Mouse (Mus musculus): ENCODE data around the gene Epx. TPM values are rescaled to one million over a fixed set of nuclear protein-coding genes. Genes with fewer than 3 reads are reported as not detected.

Epx gene
- polyA plus RNA-seq, 1 experiment from 2014 or later, result 0.32 TPM

DNA sequence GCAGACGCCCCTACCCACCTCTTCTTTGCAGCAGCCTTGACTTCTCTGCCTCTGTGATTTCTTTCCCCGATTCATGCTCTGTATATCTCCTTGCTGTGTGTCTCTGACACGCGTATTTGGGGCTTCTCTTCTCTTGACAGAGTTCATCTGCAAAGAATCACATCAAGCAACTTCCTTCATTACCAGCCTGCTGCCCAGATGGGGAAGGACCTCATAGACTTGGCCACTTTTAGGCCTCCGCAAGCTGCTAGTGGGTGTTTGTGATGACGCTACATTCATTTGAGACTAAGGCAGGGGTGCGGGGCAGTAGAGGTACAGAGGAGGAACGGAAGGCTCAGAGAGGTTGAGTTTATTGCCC is 21.8 kb downstream of the Epx start:
- H3K36me3 ChIP-seq (ENCODE audit: control insufficient read depth, insufficient read depth, low read length), result peaks cover 5% of the 10 kb centered on the region; the same call in 1 of the 2 replicates
- H3K27me3 ChIP-seq (ENCODE audit: control insufficient read depth, insufficient read depth, low read length), result no peaks in the 10 kb centered on the region
- peak overlapping the region; percentile 56 for H3K4me3 ChIP-seq (ENCODE audit: low read depth, low read length)
- H3K9me3 ChIP-seq (ENCODE audit: control insufficient read depth, low read depth, low read length), result no peaks in the 10 kb centered on the region
- H3K4me2 ChIP-seq (replicated peaks; ENCODE audit: low read depth, low read length), result peak overlapping the region; percentile 88
- peaks cover 7% of the 10 kb centered on the region; the same call in 1 of the 2 replicates for H3K4me1 ChIP-seq (ENCODE audit: control insufficient read depth, insufficient read depth, low read length)
- peak; percentile 20; the same call in 1 of the 2 replicates for ATAC-seq (ENCODE audit: insufficient number of reproducible peaks, insufficient read depth, low FRiP score, low read depth)
- H3K9ac ChIP-seq (replicated peaks; ENCODE audit: low read depth, low read length), result peak overlapping the region; percentile 46; the same call in 1 of the 2 replicates
- peak overlapping the region; percentile 61; the same call in 1 of the 2 replicates for H3K27ac ChIP-seq (ENCODE audit: low read length)
- WGBS, result 36% methylated on average over 8 of the region's 8 CpGs

DNA sequence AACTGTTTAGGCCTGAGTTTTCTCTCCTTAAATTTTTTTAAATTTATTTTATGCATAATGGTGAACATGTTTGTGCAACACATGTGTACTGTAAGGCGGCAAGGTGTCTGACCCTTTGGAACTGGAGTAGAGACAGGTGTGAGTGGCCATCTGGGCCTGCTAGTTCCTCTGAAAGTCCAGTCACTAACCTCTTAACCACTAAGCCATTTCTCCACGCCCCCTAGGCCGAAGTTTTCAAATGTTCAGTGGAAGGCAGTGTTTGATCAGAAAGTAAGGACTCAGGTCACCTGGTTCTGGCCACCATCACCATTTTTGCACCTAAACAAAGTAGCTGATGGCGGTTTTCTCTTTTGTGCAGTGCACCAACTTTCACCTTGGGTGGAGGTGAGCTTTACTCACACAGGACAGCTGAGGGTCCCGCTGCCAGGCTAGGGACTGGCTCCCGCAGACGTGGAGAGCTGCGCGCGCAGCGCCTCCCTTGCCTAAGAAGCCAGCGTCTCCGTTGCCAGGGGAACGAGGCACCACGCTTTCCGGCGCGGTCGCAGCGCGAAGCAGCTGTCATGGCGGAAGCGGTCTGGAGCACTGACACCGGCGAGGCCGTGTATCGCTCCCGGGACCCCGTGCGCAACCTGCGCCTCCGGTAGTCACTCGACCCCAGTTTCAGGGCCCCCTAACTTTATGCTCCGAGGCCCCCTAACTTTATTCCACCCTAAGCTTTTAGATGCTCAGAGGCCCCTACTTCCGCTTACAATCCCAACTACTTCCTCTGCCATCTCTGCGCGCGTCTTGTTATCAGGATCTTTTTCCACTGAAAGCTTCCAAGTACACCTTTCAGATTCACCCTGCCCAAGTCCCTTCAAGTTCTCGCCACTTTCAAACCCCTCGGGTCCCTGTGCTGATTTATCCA is 22.4 kb downstream of the Epx start, which contains the start of gene Mks1:
Gene Mks1 (plus strand): TSS at position 526 of the 907 bp plus-strand sequence.
- 4% methylated on average over 40 of the region's 40 CpGs for WGBS
- peak within 1 kb of the TSS; percentile 61; the same call in 1 of the 2 replicates for H3K27ac ChIP-seq (ENCODE audit: low read length)

GRCm38 (mm10) chr11:87847884-87848283 is 27.5 kb downstream of the Epx start:
- Histone ChIP-seq H3K4me1 (ENCODE audit: control insufficient read depth, insufficient read depth, low read length) (peaks cover 3% of the 10 kb centered on the region; the same call in 1 of the 2 replicates), H3K9me3 (ENCODE audit: control insufficient read depth, low read depth, low read length) (no peaks in the 10 kb centered on the region), H3K36me3 (ENCODE audit: control insufficient read depth, insufficient read depth, low read length) (no peaks in the 10 kb centered on the region), H3K4me2 (replicated peaks; ENCODE audit: low read depth, low read length) (no peak overlapping the region), H3K27ac (ENCODE audit: low read length) (no peak overlapping the region), H3K4me3 (ENCODE audit: low read depth, low read length) (no peak overlapping the region), H3K27me3 (ENCODE audit: control insufficient read depth, insufficient read depth, low read length) (no peaks in the 10 kb centered on the region), H3K9ac (replicated peaks; ENCODE audit: low read depth, low read length) (no peak overlapping the region)
- 58% methylated on average over 6 of the region's 6 CpGs for WGBS
- no peak for ATAC-seq (ENCODE audit: insufficient number of reproducible peaks, insufficient read depth, low FRiP score, low read depth)

More for the DNA sequence above, 22.4 kb downstream of the Epx start, which contains the start of gene Mks1:
- Histone ChIP-seq H3K27me3 (ENCODE audit: control insufficient read depth, insufficient read depth, low read length) (no peaks in the 10 kb centered on the region), H3K4me2 (replicated peaks; ENCODE audit: low read depth, low read length) (peak within 1 kb of the TSS; percentile 88), H3K4me3 (ENCODE audit: low read depth, low read length) (peak within 1 kb of the TSS; percentile 56), H3K9me3 (ENCODE audit: control insufficient read depth, low read depth, low read length) (no peaks in the 10 kb centered on the region), H3K36me3 (ENCODE audit: control insufficient read depth, insufficient read depth, low read length) (peaks cover 5% of the 10 kb centered on the region; the same call in 1 of the 2 replicates), H3K4me1 (ENCODE audit: control insufficient read depth, insufficient read depth, low read length) (peaks cover 7% of the 10 kb centered on the region; the same call in 1 of the 2 replicates), H3K9ac (replicated peaks; ENCODE audit: low read depth, low read length) (peak within 1 kb of the TSS; percentile 46; the same call in 1 of the 2 replicates)
- peak; percentile 91 for ATAC-seq (ENCODE audit: insufficient number of reproducible peaks, insufficient read depth, low FRiP score, low read depth)

DNA sequence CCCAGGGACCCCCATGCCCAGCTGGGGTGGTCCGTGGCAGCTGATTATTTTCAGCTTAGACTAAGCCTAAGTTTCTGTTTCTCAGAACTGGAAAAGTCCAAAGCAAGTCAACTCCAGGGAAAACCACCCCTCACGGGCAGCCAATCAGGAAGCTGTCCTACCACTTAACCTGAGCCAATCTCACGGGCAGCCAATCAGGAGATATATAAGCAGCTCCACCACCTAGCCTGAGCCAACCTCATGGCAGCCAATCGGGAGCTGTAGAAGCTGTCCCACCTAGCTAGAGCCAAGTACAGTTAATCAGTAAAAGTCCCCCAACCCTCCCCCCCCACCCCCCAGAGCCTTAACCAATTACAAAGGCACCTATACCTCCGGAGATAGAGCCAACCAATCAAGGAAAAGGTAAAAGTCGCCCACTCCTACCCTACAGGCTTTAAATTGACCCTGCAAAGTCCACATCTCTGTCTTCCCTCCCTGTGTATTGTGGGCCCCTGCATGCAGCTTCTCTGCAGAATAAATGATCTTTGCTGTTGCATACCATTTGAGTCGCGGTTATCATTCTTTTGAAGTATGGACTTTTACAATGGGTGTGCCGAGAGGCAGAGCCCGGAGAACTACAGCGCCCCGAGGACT is 28.3 kb downstream of the Epx start:
- Histone ChIP-seq H3K36me3 (ENCODE audit: control insufficient read depth, insufficient read depth, low read length) (no peaks in the 10 kb centered on the region), H3K9ac (replicated peaks; ENCODE audit: low read depth, low read length) (no peak overlapping the region), H3K4me1 (ENCODE audit: control insufficient read depth, insufficient read depth, low read length) (no peaks in the 10 kb centered on the region), H3K4me2 (replicated peaks; ENCODE audit: low read depth, low read length) (no peak overlapping the region), H3K27me3 (ENCODE audit: control insufficient read depth, insufficient read depth, low read length) (no peaks in the 10 kb centered on the region), H3K27ac (ENCODE audit: low read length) (no peak overlapping the region), H3K9me3 (ENCODE audit: control insufficient read depth, low read depth, low read length) (no peaks in the 10 kb centered on the region), H3K4me3 (ENCODE audit: low read depth, low read length) (no peak overlapping the region)
- 80% methylated on average over 12 of the region's 12 CpGs for WGBS
- no peak for ATAC-seq (ENCODE audit: insufficient number of reproducible peaks, insufficient read depth, low FRiP score, low read depth)

DNA sequence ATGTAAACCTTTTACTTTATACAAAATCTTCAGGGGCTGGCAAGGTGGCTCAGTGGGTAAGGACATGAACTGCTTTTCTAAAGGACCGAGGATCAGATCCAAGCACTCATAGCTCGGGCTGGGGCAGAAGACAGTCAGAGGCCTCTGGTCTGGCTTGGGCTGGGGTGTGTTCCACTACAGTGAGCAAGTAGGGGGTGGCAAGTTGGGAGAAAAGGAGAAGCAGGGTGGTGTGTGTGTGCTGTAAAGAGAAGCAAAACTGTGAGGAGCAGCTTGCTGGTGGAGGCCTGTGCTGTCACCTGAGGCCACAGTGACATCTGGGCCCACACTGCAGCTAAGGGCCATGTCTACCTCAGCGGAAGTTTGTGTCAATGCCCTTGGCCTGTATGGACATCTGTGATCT is 33.9 kb downstream of the Epx start:
- H3K27me3 ChIP-seq (ENCODE audit: control insufficient read depth, insufficient read depth, low read length), result no peaks in the 10 kb centered on the region
- ATAC-seq (ENCODE audit: insufficient number of reproducible peaks, insufficient read depth, low FRiP score, low read depth), result no peak
- WGBS, result 84% methylated on average over 3 of the region's 3 CpGs
- H3K4me3 ChIP-seq (ENCODE audit: low read depth, low read length), result no peak overlapping the region
- H3K4me1 ChIP-seq (ENCODE audit: control insufficient read depth, insufficient read depth, low read length), result no peaks in the 10 kb centered on the region
- no peak overlapping the region for H3K9ac ChIP-seq (replicated peaks; ENCODE audit: low read depth, low read length)
- no peak overlapping the region for H3K4me2 ChIP-seq (replicated peaks; ENCODE audit: low read depth, low read length)
- H3K9me3 ChIP-seq (ENCODE audit: control insufficient read depth, low read depth, low read length), result no peaks in the 10 kb centered on the region
- H3K27ac ChIP-seq (ENCODE audit: low read length), result no peak overlapping the region
- H3K36me3 ChIP-seq (ENCODE audit: control insufficient read depth, insufficient read depth, low read length), result no peaks in the 10 kb centered on the region

DNA sequence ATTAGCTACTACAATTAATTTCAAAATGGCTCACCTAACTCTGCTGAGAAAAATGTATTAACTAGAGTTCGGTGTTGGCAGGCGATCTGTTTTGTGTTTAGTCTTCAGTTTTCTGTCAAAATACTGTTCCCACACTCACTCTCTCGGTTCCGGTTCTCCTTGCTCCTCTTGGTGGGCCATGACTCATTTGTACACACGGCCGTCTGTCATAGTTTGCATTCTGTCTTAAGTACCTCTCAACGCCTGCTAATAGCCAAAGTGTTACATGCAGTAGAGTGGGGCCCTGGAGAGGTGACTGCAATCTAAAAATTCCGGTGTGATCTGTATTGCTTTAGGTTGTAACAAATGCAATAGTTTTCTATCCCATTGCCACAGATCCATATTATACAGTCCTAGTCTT is 34.7 kb downstream of the Epx start:
- Histone ChIP-seq H3K4me2 (replicated peaks; ENCODE audit: low read depth, low read length) (no peak overlapping the region), H3K9me3 (ENCODE audit: control insufficient read depth, low read depth, low read length) (no peaks in the 10 kb centered on the region), H3K4me1 (ENCODE audit: control insufficient read depth, insufficient read depth, low read length) (no peaks in the 10 kb centered on the region), H3K36me3 (ENCODE audit: control insufficient read depth, insufficient read depth, low read length) (no peaks in the 10 kb centered on the region), H3K9ac (replicated peaks; ENCODE audit: low read depth, low read length) (no peak overlapping the region), H3K27ac (ENCODE audit: low read length) (no peak overlapping the region), H3K27me3 (ENCODE audit: control insufficient read depth, insufficient read depth, low read length) (no peaks in the 10 kb centered on the region), H3K4me3 (ENCODE audit: low read depth, low read length) (no peak overlapping the region)
- WGBS, result 66% methylated on average over 8 of the region's 8 CpGs
- no peak for ATAC-seq (ENCODE audit: insufficient number of reproducible peaks, insufficient read depth, low FRiP score, low read depth)

DNA sequence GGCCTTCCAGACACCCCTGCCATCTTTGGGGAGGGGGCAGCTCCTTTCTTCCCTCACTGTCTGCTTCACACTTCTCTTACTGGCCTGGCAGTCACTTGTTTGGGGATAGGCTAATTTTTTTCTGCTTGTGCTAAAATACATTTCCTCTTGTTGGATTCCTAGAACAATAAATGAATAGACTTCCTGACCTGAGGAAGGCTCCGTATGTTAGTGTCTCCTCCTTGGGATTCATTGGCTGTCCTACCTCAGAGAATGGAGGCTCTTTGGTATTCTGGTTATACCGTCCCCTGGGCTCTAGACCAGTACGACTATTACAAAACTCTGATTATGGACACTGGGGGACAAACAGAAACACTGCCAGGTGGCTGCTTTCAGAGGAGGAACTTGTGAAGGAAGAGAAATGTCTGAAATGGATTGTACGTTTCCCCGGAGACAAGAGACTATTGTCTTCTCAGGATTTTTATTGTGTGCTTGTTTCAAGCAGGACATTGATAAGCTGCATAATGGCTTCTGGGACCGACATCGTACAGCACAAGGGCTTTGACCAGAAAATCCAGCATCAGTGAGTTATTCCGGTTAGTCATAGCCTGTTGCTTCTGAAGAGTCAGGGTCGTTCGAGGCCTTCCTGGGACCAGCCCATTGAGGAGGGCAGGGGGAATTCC is 47.0 kb downstream of the Epx start, which contains the start of gene Lpo:
Gene Lpo (minus strand): TSS at position 51 of the 662 bp plus-strand sequence.
- Histone ChIP-seq H3K9ac (replicated peaks; ENCODE audit: low read depth, low read length) (no peak within 1 kb of the TSS), H3K4me2 (replicated peaks; ENCODE audit: low read depth, low read length) (no peak within 1 kb of the TSS), H3K4me3 (ENCODE audit: low read depth, low read length) (no peak within 1 kb of the TSS), H3K27me3 (ENCODE audit: control insufficient read depth, insufficient read depth, low read length) (no peaks in the 10 kb centered on the region), H3K9me3 (ENCODE audit: control insufficient read depth, low read depth, low read length) (no peaks in the 10 kb centered on the region), H3K4me1 (ENCODE audit: control insufficient read depth, insufficient read depth, low read length) (no peaks in the 10 kb centered on the region), H3K36me3 (ENCODE audit: control insufficient read depth, insufficient read depth, low read length) (no peaks in the 10 kb centered on the region), H3K27ac (ENCODE audit: low read length) (no peak within 1 kb of the TSS)
- no peak for ATAC-seq (ENCODE audit: insufficient number of reproducible peaks, insufficient read depth, low FRiP score, low read depth)
- WGBS, result 56% methylated on average over 10 of the region's 10 CpGs

GRCm38 (mm10) chr11:87821502-87821901 is 53.8 kb downstream of the Epx start:
- WGBS, result 57% methylated on average over 5 of the region's 5 CpGs
- Histone ChIP-seq H3K4me2 (replicated peaks; ENCODE audit: low read depth, low read length) (no peak overlapping the region), H3K9me3 (ENCODE audit: control insufficient read depth, low read depth, low read length) (no peaks in the 10 kb centered on the region), H3K36me3 (ENCODE audit: control insufficient read depth, insufficient read depth, low read length) (no peaks in the 10 kb centered on the region), H3K4me3 (ENCODE audit: low read depth, low read length) (no peak overlapping the region), H3K27me3 (ENCODE audit: control insufficient read depth, insufficient read depth, low read length) (0 out of 2 replicates have a peak, but pooled peaks cover 2% of the 10 kb centered on the region), H3K27ac (ENCODE audit: low read length) (no peak overlapping the region), H3K4me1 (ENCODE audit: control insufficient read depth, insufficient read depth, low read length) (no peaks in the 10 kb centered on the region), H3K9ac (replicated peaks; ENCODE audit: low read depth, low read length) (no peak overlapping the region)
- ATAC-seq (ENCODE audit: insufficient number of reproducible peaks, insufficient read depth, low FRiP score, low read depth), result no peak
